Mouse (Mus musculus) retina, embryonic 14.5 days (tissue): ENCODE measurements around the gene Nrl.

Experiments used
- DNase-seq: peaks from one replicate; pipeline ENCODE4 v3.0.0-alpha.2; 2015; ENCODE audit warnings: low spot score

The Nrl gene

GRCm38 (mm10) chr14:55536116-55536745 lies 11.4 kb upstream of the Nrl start:
- DNase-seq, result peak; percentile 73

- DNase-seq, result peak; percentile 74
These were observed 3.2 kb upstream of the Nrl start for GRCm38 (mm10) chr14:55527940-55528339.

GRCm38 (mm10) chr14:55526674-55527073 lies 1.9 kb upstream of the Nrl start:
- no peak for DNase-seq

GRCm38 (mm10) chr14:55524062-55524461 lies 719 bp downstream of the Nrl start:
- no peak for DNase-seq

- peak; percentile 67 for DNase-seq
These were observed 4.1 kb downstream of the Nrl start for GRCm38 (mm10) chr14:55520451-55521361.

GRCm38 (mm10) chr14:55519604-55520003 lies 5.2 kb downstream of the Nrl start:
- DNase-seq, result peak; percentile 21

GRCm38 (mm10) chr14:55518897-55519296 lies 5.9 kb downstream of the Nrl start:
- DNase-seq, result peak; percentile 71

- no peak for DNase-seq
These were observed 8.9 kb downstream of the Nrl start for GRCm38 (mm10) chr14:55515846-55516245.

- DNase-seq, result no peak
These were observed 10.9 kb downstream of the Nrl start for GRCm38 (mm10) chr14:55513927-55514326.

- no peak for DNase-seq
These were observed 13.7 kb downstream of the Nrl start for GRCm38 (mm10) chr14:55511037-55511436.

GRCm38 (mm10) chr14:55510125-55510731 lies 14.6 kb downstream of the Nrl start, which contains the start of gene Cpne6:
Gene Cpne6, plus strand, starts transcription at chr14:55510445.
- DNase-seq, result no peak

- DNase-seq, result no peak
These were observed 15.2 kb downstream of the Nrl start for GRCm38 (mm10) chr14:55509540-55509939.

GRCm38 (mm10) chr14:55507801-55508200 lies 17.0 kb downstream of the Nrl start:
- DNase-seq, result no peak

- DNase-seq, result no peak
These were observed 19.2 kb downstream of the Nrl start for GRCm38 (mm10) chr14:55505612-55506011.

- DNase-seq, result peak; percentile 95
These were observed 27.3 kb downstream of the Nrl start for GRCm38 (mm10) chr14:55497449-55497821.

- DNase-seq, result no peak
These were observed 27.9 kb downstream of the Nrl start for GRCm38 (mm10) chr14:55496761-55497448.

GRCm38 (mm10) chr14:55495509-55496240 lies 29.1 kb downstream of the Nrl start:
- DNase-seq, result no peak

GRCm38 (mm10) chr14:55492103-55492502 lies 32.7 kb downstream of the Nrl start:
- no peak for DNase-seq

- peak; percentile 60 for DNase-seq
These were observed 33.4 kb downstream of the Nrl start for GRCm38 (mm10) chr14:55491291-55491833.

- peak; percentile 87 for DNase-seq
These were observed 34.2 kb downstream of the Nrl start, which contains the start of gene Carmil3 for GRCm38 (mm10) chr14:55490361-55491201. Gene Carmil3, plus strand, starts transcription at chr14:55490651.
